Mouse (Mus musculus): Measurements from ENCODE around the gene Cdh22. TPM values are rescaled to one million over a fixed set of nuclear protein-coding genes. Genes with fewer than 3 reads are reported as not detected.

Gene Cdh22
- polyA plus RNA-seq, 1 experiment from 2014 or later: 15.4 TPM

- no peak for ATAC-seq
- WGBS: 38% methylated on average over 9 of the region's 9 CpGs
Measured at GRCm38 (mm10) chr2:165080657-165081056, 154.0 kb downstream of the Cdh22 start.

GRCm38 (mm10) chr2:165078605-165079004, 156.0 kb downstream of the Cdh22 start:
- 27% methylated on average over 10 of the region's 10 CpGs for WGBS

More at GRCm38 (mm10) chr2:165080657-165081056, 154.0 kb downstream of the Cdh22 start:
- H3K27ac ChIP-seq (ENCODE audit: low read length): no peak overlapping the region
- H3K9me3 ChIP-seq (replicated peaks; ENCODE audit: control insufficient read depth, low read length, poor library complexity, severe bottlenecking): no peaks in the 10 kb centered on the region
- no peak overlapping the region for H3K4me3 ChIP-seq (ENCODE audit: low read depth, low read length)
- H3K4me1 ChIP-seq (ENCODE audit: control insufficient read depth, insufficient read depth, low read length): peaks cover 22% of the 10 kb centered on the region
- H3K9ac ChIP-seq (ENCODE audit: low read depth, low read length): no peak overlapping the region
- no peaks in the 10 kb centered on the region for H3K36me3 ChIP-seq (ENCODE audit: control insufficient read depth, insufficient read depth, low read length)
- H3K4me2 ChIP-seq (ENCODE audit: low read length): no peak overlapping the region
- H3K27me3 ChIP-seq (ENCODE audit: control insufficient read depth, insufficient read depth, low read depth, low read length): peaks cover 3% of the 10 kb centered on the region

GRCm38 (mm10) chr2:165078045-165078444, 156.6 kb downstream of the Cdh22 start:
- peaks cover 3% of the 10 kb centered on the region for H3K27me3 ChIP-seq (ENCODE audit: control insufficient read depth, insufficient read depth, low read depth, low read length)
- no peak overlapping the region for H3K4me2 ChIP-seq (ENCODE audit: low read length)
- no peak for ATAC-seq
- WGBS: 57% methylated on average over 8 of the region's 8 CpGs
- H3K36me3 ChIP-seq (ENCODE audit: control insufficient read depth, insufficient read depth, low read length): no peaks in the 10 kb centered on the region
- peaks cover 28% of the 10 kb centered on the region for H3K4me1 ChIP-seq (ENCODE audit: control insufficient read depth, insufficient read depth, low read length)
- H3K9ac ChIP-seq (ENCODE audit: low read depth, low read length): no peak overlapping the region
- H3K9me3 ChIP-seq (replicated peaks; ENCODE audit: control insufficient read depth, low read length, poor library complexity, severe bottlenecking): no peaks in the 10 kb centered on the region
- no peak overlapping the region for H3K4me3 ChIP-seq (ENCODE audit: low read depth, low read length)
- no peak overlapping the region for H3K27ac ChIP-seq (ENCODE audit: low read length)

More at GRCm38 (mm10) chr2:165078605-165079004, 156.0 kb downstream of the Cdh22 start:
- Histone ChIP-seq H3K4me3 (ENCODE audit: low read depth, low read length) (no peak overlapping the region), H3K36me3 (ENCODE audit: control insufficient read depth, insufficient read depth, low read length) (no peaks in the 10 kb centered on the region), H3K27me3 (ENCODE audit: control insufficient read depth, insufficient read depth, low read depth, low read length) (peaks cover 3% of the 10 kb centered on the region), H3K9me3 (replicated peaks; ENCODE audit: control insufficient read depth, low read length, poor library complexity, severe bottlenecking) (no peaks in the 10 kb centered on the region), H3K4me1 (ENCODE audit: control insufficient read depth, insufficient read depth, low read length) (peaks cover 24% of the 10 kb centered on the region), H3K9ac (ENCODE audit: low read depth, low read length) (no peak overlapping the region), H3K4me2 (ENCODE audit: low read length) (no peak overlapping the region), H3K27ac (ENCODE audit: low read length) (no peak overlapping the region)
- ATAC-seq: no peak

DNA sequence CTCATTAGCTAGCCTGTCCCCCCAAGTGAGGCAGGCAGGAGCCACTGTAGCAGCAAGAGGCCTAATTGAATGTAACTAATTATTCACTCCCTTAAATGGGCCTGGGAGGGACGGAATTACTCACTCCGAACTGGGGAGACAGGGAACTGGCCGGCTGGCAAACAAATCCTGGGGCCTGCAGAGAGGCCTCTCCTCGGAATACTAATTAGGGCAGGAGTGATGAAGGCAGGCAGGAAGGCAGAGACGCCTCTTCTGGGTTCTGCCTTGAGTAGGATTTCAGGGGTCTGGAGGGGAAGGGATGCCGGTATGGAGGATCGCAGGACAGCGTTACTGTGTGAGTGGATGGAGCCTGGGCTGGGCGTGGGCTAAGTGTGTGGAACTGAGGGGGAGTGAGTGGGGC, 157.6 kb downstream of the Cdh22 start:
- Histone ChIP-seq H3K27me3 (ENCODE audit: control insufficient read depth, insufficient read depth, low read depth, low read length) (peaks cover 3% of the 10 kb centered on the region), H3K9me3 (replicated peaks; ENCODE audit: control insufficient read depth, low read length, poor library complexity, severe bottlenecking) (no peaks in the 10 kb centered on the region), H3K4me3 (ENCODE audit: low read depth, low read length) (no peak overlapping the region), H3K4me2 (ENCODE audit: low read length) (no peak overlapping the region), H3K4me1 (ENCODE audit: control insufficient read depth, insufficient read depth, low read length) (peaks cover 28% of the 10 kb centered on the region), H3K27ac (ENCODE audit: low read length) (no peak overlapping the region; the same call in 1 of the 2 replicates), H3K36me3 (ENCODE audit: control insufficient read depth, insufficient read depth, low read length) (no peaks in the 10 kb centered on the region), H3K9ac (ENCODE audit: low read depth, low read length) (0 out of 2 replicates have a peak overlapping the region, but pooled peaks have one; percentile 23)
- WGBS: 6% methylated on average over 9 of the region's 9 CpGs
- ATAC-seq: no peak; the same call in 1 of the 2 replicates

DNA sequence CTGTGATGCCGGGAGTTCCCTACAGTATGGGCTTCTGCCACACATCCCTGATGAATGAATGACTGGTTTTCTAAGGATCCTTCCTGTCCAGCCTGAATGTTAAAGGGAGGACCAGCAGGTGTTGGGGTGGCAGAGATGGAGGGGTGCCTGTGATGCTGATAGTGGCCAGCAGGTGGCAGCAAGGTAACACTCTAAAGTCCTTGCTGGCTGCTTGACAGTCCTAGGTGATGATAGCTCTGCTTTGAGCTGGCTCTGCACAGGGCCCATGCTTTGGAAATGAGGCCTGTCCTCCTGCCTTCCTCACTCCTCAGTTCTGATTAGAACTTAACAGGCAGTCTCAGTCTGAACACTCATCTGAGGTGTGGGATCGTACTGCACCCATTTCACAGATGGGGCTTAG, 159.7 kb downstream of the Cdh22 start:
- ATAC-seq: peak; percentile 56
- H3K36me3 ChIP-seq (ENCODE audit: control insufficient read depth, insufficient read depth, low read length): no peaks in the 10 kb centered on the region
- WGBS: 29% methylated on average over 2 of the region's 2 CpGs

GRCm38 (mm10) chr2:165074081-165074884, 160.4 kb downstream of the Cdh22 start:
- Histone ChIP-seq H3K9ac (ENCODE audit: low read depth, low read length) (no peak overlapping the region), H3K9me3 (replicated peaks; ENCODE audit: control insufficient read depth, low read length, poor library complexity, severe bottlenecking) (no peaks in the 10 kb centered on the region), H3K4me1 (ENCODE audit: control insufficient read depth, insufficient read depth, low read length) (peaks cover 34% of the 10 kb centered on the region), H3K4me2 (ENCODE audit: low read length) (no peak overlapping the region), H3K36me3 (ENCODE audit: control insufficient read depth, insufficient read depth, low read length) (no peaks in the 10 kb centered on the region), H3K27me3 (ENCODE audit: control insufficient read depth, insufficient read depth, low read depth, low read length) (no peaks in the 10 kb centered on the region; the same call in 1 of the 2 replicates), H3K27ac (ENCODE audit: low read length) (no peak overlapping the region), H3K4me3 (ENCODE audit: low read depth, low read length) (no peak overlapping the region)
- 50% methylated on average over 11 of the region's 11 CpGs for WGBS
- no peak for ATAC-seq

More for the DNA sequence above, 159.7 kb downstream of the Cdh22 start:
- no peaks in the 10 kb centered on the region for H3K9me3 ChIP-seq (replicated peaks; ENCODE audit: control insufficient read depth, low read length, poor library complexity, severe bottlenecking)
- no peak overlapping the region for H3K27ac ChIP-seq (ENCODE audit: low read length)
- H3K27me3 ChIP-seq (ENCODE audit: control insufficient read depth, insufficient read depth, low read depth, low read length): no peaks in the 10 kb centered on the region; the same call in 1 of the 2 replicates
- no peak overlapping the region for H3K4me3 ChIP-seq (ENCODE audit: low read depth, low read length)
- no peak overlapping the region for H3K4me2 ChIP-seq (ENCODE audit: low read length)
- peaks cover 34% of the 10 kb centered on the region for H3K4me1 ChIP-seq (ENCODE audit: control insufficient read depth, insufficient read depth, low read length)
- H3K9ac ChIP-seq (ENCODE audit: low read depth, low read length): no peak overlapping the region

- ATAC-seq: no peak
- no peaks in the 10 kb centered on the region for H3K36me3 ChIP-seq (ENCODE audit: control insufficient read depth, insufficient read depth, low read length)
- H3K4me1 ChIP-seq (ENCODE audit: control insufficient read depth, insufficient read depth, low read length): peaks cover 32% of the 10 kb centered on the region
- 21% methylated on average over 8 of the region's 9 CpGs for WGBS
- H3K27me3 ChIP-seq (ENCODE audit: control insufficient read depth, insufficient read depth, low read depth, low read length): no peaks in the 10 kb centered on the region
- H3K27ac ChIP-seq (ENCODE audit: low read length): no peak overlapping the region
- no peak overlapping the region for H3K9ac ChIP-seq (ENCODE audit: low read depth, low read length)
- H3K4me2 ChIP-seq (ENCODE audit: low read length): no peak overlapping the region
- no peaks in the 10 kb centered on the region for H3K9me3 ChIP-seq (replicated peaks; ENCODE audit: control insufficient read depth, low read length, poor library complexity, severe bottlenecking)
- H3K4me3 ChIP-seq (ENCODE audit: low read depth, low read length): no peak overlapping the region
Measured at GRCm38 (mm10) chr2:165073381-165073781, 161.3 kb downstream of the Cdh22 start.

- H3K9ac ChIP-seq (ENCODE audit: low read depth, low read length): peak overlapping the region; percentile 33
- H3K27me3 ChIP-seq (ENCODE audit: control insufficient read depth, insufficient read depth, low read depth, low read length): no peaks in the 10 kb centered on the region
- H3K4me3 ChIP-seq (ENCODE audit: low read depth, low read length): no peak overlapping the region
- WGBS: 26% methylated on average over 23 of the region's 23 CpGs
- peaks cover 12% of the 10 kb centered on the region for H3K4me1 ChIP-seq (ENCODE audit: control insufficient read depth, insufficient read depth, low read length)
- H3K4me2 ChIP-seq (ENCODE audit: low read length): peak overlapping the region; percentile 35
- no peaks in the 10 kb centered on the region for H3K9me3 ChIP-seq (replicated peaks; ENCODE audit: control insufficient read depth, low read length, poor library complexity, severe bottlenecking)
- no peak overlapping the region for H3K27ac ChIP-seq (ENCODE audit: low read length)
- ATAC-seq: no peak; the same call in 1 of the 2 replicates
- no peaks in the 10 kb centered on the region for H3K36me3 ChIP-seq (ENCODE audit: control insufficient read depth, insufficient read depth, low read length)
Measured at GRCm38 (mm10) chr2:165070096-165070816, 164.4 kb downstream of the Cdh22 start.

- no peaks in the 10 kb centered on the region for H3K9me3 ChIP-seq (replicated peaks; ENCODE audit: control insufficient read depth, low read length, poor library complexity, severe bottlenecking)
- H3K9ac ChIP-seq (ENCODE audit: low read depth, low read length): no peak overlapping the region
- no peak overlapping the region for H3K4me3 ChIP-seq (ENCODE audit: low read depth, low read length)
- H3K36me3 ChIP-seq (ENCODE audit: control insufficient read depth, insufficient read depth, low read length): no peaks in the 10 kb centered on the region
- ATAC-seq: no peak
- H3K27ac ChIP-seq (ENCODE audit: low read length): no peak overlapping the region
- H3K4me1 ChIP-seq (ENCODE audit: control insufficient read depth, insufficient read depth, low read length): peaks cover 12% of the 10 kb centered on the region
- no peak overlapping the region for H3K4me2 ChIP-seq (ENCODE audit: low read length)
- H3K27me3 ChIP-seq (ENCODE audit: control insufficient read depth, insufficient read depth, low read depth, low read length): no peaks in the 10 kb centered on the region
- WGBS: 70% methylated on average over 2 of the region's 2 CpGs
Measured at GRCm38 (mm10) chr2:165068806-165069205, 165.8 kb downstream of the Cdh22 start.

All from midbrain, embryonic 16.5 days (tissue).